Mouse (Mus musculus): ENCODE data around the gene Vma21. TPM values are rescaled to one million over a fixed set of nuclear protein-coding genes. Genes with fewer than 3 reads are reported as not detected.

Gene Vma21
- polyA plus RNA-seq (2015; fragmentation: Nextera tagmentation; extraction: Ambion mirVana), result 56.5 and 62.6 TPM in 2 replicates

GRCm38 (mm10) chrX:71815631-71816345 lies at the start of gene Vma21:
TSS of gene Vma21 (plus strand) at chrX:71815924.
- TF ChIP-seq CTCF (IDR thresholded peaks at IDR 0.05; ENCODE audit: low read depth), result no peak
- WGBS, result 43% methylated on average over 12 of the region's 12 CpGs
- Histone ChIP-seq H3K4me3 (replicated peaks; ENCODE audit: low read depth, low read length) (peak within 1 kb of the TSS; percentile 64), H3K36me3 (ENCODE audit: insufficient read depth, low read length) (no peaks in the 10 kb centered on the region), H3K9ac (ENCODE audit: low read depth, low read length) (peak within 1 kb of the TSS; percentile 71), H3K4me1 (replicated peaks; ENCODE audit: insufficient read depth, low read length) (no peaks in the 10 kb centered on the region), H3K27me3 (ENCODE audit: insufficient read depth, low read length) (no peaks in the 10 kb centered on the region), H3K9me3 (replicated peaks; ENCODE audit: low read length) (no peaks in the 10 kb centered on the region), H3K27ac (peak within 1 kb of the TSS; percentile 85), H3K4me2 (ENCODE audit: low read length) (peak within 1 kb of the TSS; percentile 54)
- ATAC-seq (replicated peaks; ENCODE audit: low FRiP score, low read depth) (no peak), DNase-seq (ENCODE audit: low spot score) (peak; percentile 28)

DNA sequence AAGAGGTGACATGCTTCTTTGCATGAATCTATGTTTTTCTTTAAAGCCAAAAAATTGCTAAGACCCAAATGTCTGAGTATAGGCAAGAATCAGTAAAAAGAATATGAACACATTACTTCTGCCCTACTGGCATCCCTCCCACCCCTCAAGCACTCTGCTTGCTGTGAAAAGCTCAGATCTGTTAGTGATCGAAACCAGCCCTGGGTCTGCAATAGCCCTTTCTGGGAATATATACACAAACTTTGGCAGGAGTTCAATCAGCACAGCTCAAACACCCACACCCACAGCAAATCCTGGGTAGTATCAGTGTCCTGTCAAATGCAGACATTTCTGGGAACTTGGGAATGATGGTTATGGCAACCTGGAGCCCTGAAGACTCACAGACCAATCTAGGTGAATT lies 47.8 kb upstream of the Vma21 start:
- TF ChIP-seq CTCF (IDR thresholded peaks at IDR 0.05; ENCODE audit: low read depth), result no peak
- no peak for ATAC-seq (replicated peaks; ENCODE audit: low FRiP score, low read depth)
- H3K9ac ChIP-seq (ENCODE audit: low read depth, low read length), result no peak overlapping the region

GRCm38 (mm10) chrX:71791106-71791505 lies 24.6 kb upstream of the Vma21 start:
- Histone ChIP-seq H3K27ac (no peak overlapping the region), H3K9ac (ENCODE audit: low read depth, low read length) (no peak overlapping the region), H3K4me2 (ENCODE audit: low read length) (no peak overlapping the region), H3K9me3 (replicated peaks; ENCODE audit: low read length) (no peaks in the 10 kb centered on the region), H3K27me3 (ENCODE audit: insufficient read depth, low read length) (no peaks in the 10 kb centered on the region), H3K36me3 (ENCODE audit: insufficient read depth, low read length) (no peaks in the 10 kb centered on the region), H3K4me1 (replicated peaks; ENCODE audit: insufficient read depth, low read length) (no peaks in the 10 kb centered on the region), H3K4me3 (replicated peaks; ENCODE audit: low read depth, low read length) (no peak overlapping the region)
- TF ChIP-seq CTCF (IDR thresholded peaks at IDR 0.05; ENCODE audit: low read depth), result peak; percentile 46
- no peak for DNase-seq (ENCODE audit: low spot score)
- no peak for ATAC-seq (replicated peaks; ENCODE audit: low FRiP score, low read depth)
- WGBS, result 17% methylated on average over 4 of the region's 4 CpGs

More for the DNA sequence above, 47.8 kb upstream of the Vma21 start:
- Histone ChIP-seq H3K27ac (no peak overlapping the region), H3K36me3 (ENCODE audit: insufficient read depth, low read length) (no peaks in the 10 kb centered on the region), H3K4me1 (replicated peaks; ENCODE audit: insufficient read depth, low read length) (no peaks in the 10 kb centered on the region), H3K4me3 (replicated peaks; ENCODE audit: low read depth, low read length) (no peak overlapping the region), H3K27me3 (ENCODE audit: insufficient read depth, low read length) (no peaks in the 10 kb centered on the region), H3K4me2 (ENCODE audit: low read length) (no peak overlapping the region), H3K9me3 (replicated peaks; ENCODE audit: low read length) (no peaks in the 10 kb centered on the region)
- WGBS, result 77% methylated on average over 1 of the region's 1 CpGs
- DNase-seq (ENCODE audit: low spot score), result no peak

DNA sequence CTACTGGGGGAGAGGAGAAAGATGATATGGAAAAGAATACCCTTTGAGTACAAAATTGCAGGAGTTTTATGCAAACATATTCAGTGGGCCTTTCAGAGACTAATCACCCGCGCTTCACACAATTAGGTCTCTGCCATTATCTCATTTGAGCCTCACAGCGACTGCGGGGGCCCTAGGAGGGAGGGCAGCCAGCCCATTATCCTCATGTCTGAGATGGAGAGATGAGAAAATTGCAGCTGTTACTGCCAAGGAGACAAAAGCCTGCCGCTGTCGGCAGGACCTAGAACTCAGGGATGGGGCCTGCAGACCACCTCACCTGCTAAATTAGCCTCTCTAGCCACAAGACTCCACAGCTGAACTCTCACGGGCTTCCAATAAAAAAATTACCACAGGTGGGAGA lies 18.0 kb upstream of the Vma21 start:
- WGBS, result 58% methylated on average over 7 of the region's 7 CpGs
- no peak for DNase-seq (ENCODE audit: low spot score)

DNA sequence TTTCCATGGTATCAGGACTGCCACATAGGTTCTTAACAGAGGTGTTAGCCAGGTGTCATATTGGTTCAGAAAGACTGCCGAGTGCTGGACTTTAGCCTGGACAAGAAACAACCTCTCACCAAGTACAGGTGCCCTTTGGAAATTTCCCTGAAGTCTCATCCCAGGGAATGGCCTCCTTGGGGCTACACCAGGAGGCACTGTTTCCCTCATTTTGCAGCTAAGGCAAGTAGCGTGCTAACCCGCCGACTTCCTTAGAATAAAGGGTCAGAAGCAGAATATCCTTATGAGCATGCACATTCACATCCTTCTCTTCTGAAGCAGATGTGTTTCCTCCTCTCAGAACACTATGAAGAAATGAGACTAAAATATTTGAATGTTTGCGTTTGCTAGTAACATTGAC lies 16.8 kb upstream of the Vma21 start:
- H3K9me3 ChIP-seq (replicated peaks; ENCODE audit: low read length), result no peaks in the 10 kb centered on the region
- DNase-seq (ENCODE audit: low spot score) (no peak), ATAC-seq (replicated peaks; ENCODE audit: low FRiP score, low read depth) (no peak)
- H3K36me3 ChIP-seq (ENCODE audit: insufficient read depth, low read length), result no peaks in the 10 kb centered on the region
- H3K4me1 ChIP-seq (replicated peaks; ENCODE audit: insufficient read depth, low read length), result no peaks in the 10 kb centered on the region
- no peak overlapping the region for H3K4me2 ChIP-seq (ENCODE audit: low read length)
- H3K4me3 ChIP-seq (replicated peaks; ENCODE audit: low read depth, low read length), result no peak overlapping the region
- WGBS, result 65% methylated on average over 5 of the region's 5 CpGs
- no peak overlapping the region for H3K27ac ChIP-seq
- H3K9ac ChIP-seq (ENCODE audit: low read depth, low read length), result no peak overlapping the region
- no peaks in the 10 kb centered on the region for H3K27me3 ChIP-seq (ENCODE audit: insufficient read depth, low read length)
- TF ChIP-seq CTCF (IDR thresholded peaks at IDR 0.05; ENCODE audit: low read depth), result peak; percentile 46; the same call in 1 of the 2 replicates

More for the DNA sequence above, 18.0 kb upstream of the Vma21 start:
- H3K27ac ChIP-seq, result no peak overlapping the region
- H3K36me3 ChIP-seq (ENCODE audit: insufficient read depth, low read length), result no peaks in the 10 kb centered on the region
- ATAC-seq (replicated peaks; ENCODE audit: low FRiP score, low read depth), result no peak
- no peak overlapping the region for H3K9ac ChIP-seq (ENCODE audit: low read depth, low read length)
- no peak for TF ChIP-seq CTCF (IDR thresholded peaks at IDR 0.05; ENCODE audit: low read depth)
- no peak overlapping the region for H3K4me2 ChIP-seq (ENCODE audit: low read length)
- H3K4me3 ChIP-seq (replicated peaks; ENCODE audit: low read depth, low read length), result no peak overlapping the region
- no peaks in the 10 kb centered on the region for H3K9me3 ChIP-seq (replicated peaks; ENCODE audit: low read length)
- no peaks in the 10 kb centered on the region for H3K27me3 ChIP-seq (ENCODE audit: insufficient read depth, low read length)
- no peaks in the 10 kb centered on the region for H3K4me1 ChIP-seq (replicated peaks; ENCODE audit: insufficient read depth, low read length)

GRCm38 (mm10) chrX:71811966-71812835 lies 3.5 kb upstream of the Vma21 start:
- ATAC-seq (replicated peaks; ENCODE audit: low FRiP score, low read depth) (no peak), DNase-seq (ENCODE audit: low spot score) (peak; percentile 6)
- no peak overlapping the region for H3K9ac ChIP-seq (ENCODE audit: low read depth, low read length)
- no peaks in the 10 kb centered on the region for H3K9me3 ChIP-seq (replicated peaks; ENCODE audit: low read length)
- H3K27me3 ChIP-seq (ENCODE audit: insufficient read depth, low read length), result no peaks in the 10 kb centered on the region
- H3K4me3 ChIP-seq (replicated peaks; ENCODE audit: low read depth, low read length), result no peak overlapping the region
- H3K4me2 ChIP-seq (ENCODE audit: low read length), result no peak overlapping the region
- no peak overlapping the region for H3K27ac ChIP-seq
- TF ChIP-seq CTCF (IDR thresholded peaks at IDR 0.05; ENCODE audit: low read depth), result no peak
- WGBS, result 53% methylated on average over 5 of the region's 5 CpGs
- no peaks in the 10 kb centered on the region for H3K4me1 ChIP-seq (replicated peaks; ENCODE audit: insufficient read depth, low read length)
- H3K36me3 ChIP-seq (ENCODE audit: insufficient read depth, low read length), result no peaks in the 10 kb centered on the region

All from kidney, postnatal 0 days (tissue).